Mouse (Mus musculus) hindbrain, postnatal 0 days (tissue): ENCODE results near the gene Rnase13. TPM values are rescaled to one million over a fixed set of nuclear protein-coding genes. Genes with fewer than 3 reads are reported as not detected.
A peak's percentile ranks its signal among the peaks of the same experiment; 100 is the strongest.

ENCODE experiments used
- ATAC-seq: fragments of 200-750 bp; cut with Nextera tagmentation; 2 replicates; pipeline ENCODE4 v1.8.0; 2017; ENCODE audit warnings: mild to moderate bottlenecking, moderate TSS enrichment, moderate library complexity
- DNase-seq: peaks from one replicate; pipeline ENCODE4 v3.0.0-alpha.2; 2015; ENCODE audit warnings: low spot score
- H3K27ac ChIP-seq: fragments of 300-500 bp; sonication (generic); 2 replicates; pipeline ENCODE4 v1.5.1; 2014; ENCODE audit warnings: mild to moderate bottlenecking
- H3K27me3 ChIP-seq: fragments of 300-500 bp; sonication (generic); 2 replicates; pipeline ENCODE4 v1.6.1; 2014; ENCODE audit warnings: low read length, mixed read lengths; ENCODE audit not compliant: insufficient read depth
- H3K36me3 ChIP-seq: fragments of 300-500 bp; sonication (generic); 2 replicates; pipeline ENCODE4 v1.6.1; 2014; ENCODE audit warnings: low read length, mixed read lengths; ENCODE audit not compliant: insufficient read depth
- H3K4me1 ChIP-seq: fragments of 300-500 bp; sonication (generic); 2 replicates; pipeline ENCODE4 v1.6.1; 2014; ENCODE audit warnings: antibody characterized with exemption, low read length, mixed read lengths; ENCODE audit not compliant: insufficient read depth
- H3K4me2 ChIP-seq: fragments of 300-500 bp; sonication (generic); 2 replicates; pipeline ENCODE4 v1.6.1; 2014; ENCODE audit warnings: low read depth, mild to moderate bottlenecking, low read length, moderate library complexity, mixed read lengths
- H3K4me3 ChIP-seq: fragments of 300-500 bp; sonication (generic); 2 replicates; pipeline ENCODE4 v1.5.1; 2014; ENCODE audit warnings: low read length
- H3K9ac ChIP-seq: fragments of 300-500 bp; sonication (generic); replicated peaks from 2 replicates; pipeline ENCODE4 v1.6.1; 2014; ENCODE audit warnings: mild to moderate bottlenecking, low read length, moderate library complexity, mixed read lengths
- H3K9me3 ChIP-seq: fragments of 300-500 bp; sonication (generic); 2 replicates; pipeline ENCODE4 v1.6.1; 2016; ENCODE audit warnings: low read length, mixed read lengths
- CTCF ChIP-seq: IDR thresholded peaks from 2 replicates; pipeline ENCODE4 v1.5.1; 2016; ENCODE audit warnings: antibody characterized with exemption, control low read depth, low read depth
- WGBS: fragments of 180-500 bp; shearing (Covaris S2); extraction: QIAGEN DNeasy Blood & Tissue Kit; methylation state at CpG from one replicate; pipeline ENCODE4 v1.1.7; 2014; 5-methylcytosine and 5-hydroxymethylcytosine counted together
- polyA plus RNA-seq: library from polyadenylated mRNA; unstranded; fragments of >200 nt; fragmentation: Nextera tagmentation; extraction: Ambion mirVana; gene quantifications from 2 replicates; pipeline ENCODE4 v1.2.1, GENCODE M21; 2015
- total RNA-seq: library from RNA; depleted of rRNA; stranded (reverse); fragments of >200 nt; gene quantifications from 2 replicates; pipeline ENCODE4 v1.2.3, GENCODE M21; 2014; rRNA removed

Gene Rnase13
- total RNA-seq, result not detected in 2 replicates
- polyA plus RNA-seq, result not detected in 2 replicates

DNA sequence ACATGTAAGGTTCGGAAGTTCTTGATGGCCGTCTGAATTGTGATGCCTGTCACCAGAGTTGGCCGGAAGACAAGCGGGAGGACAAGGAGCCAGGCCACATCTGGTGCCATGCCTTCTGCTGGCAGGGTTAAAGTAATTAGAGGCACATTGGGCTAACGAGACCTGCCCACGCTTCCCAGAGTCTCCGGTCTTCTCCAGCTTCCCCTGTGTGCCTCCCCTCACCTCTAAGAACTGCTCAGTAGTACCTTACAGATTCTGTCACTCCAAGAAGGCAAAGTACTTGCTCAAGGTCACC lies at the start of gene Rnase13:
Rnase13 (minus strand) TSS at position 203 of the 295 bp plus-strand sequence.
- DNase-seq (no peak), ATAC-seq (0 out of 2 replicates have a peak, but pooled peaks have one; percentile 5)
- 46% methylated on average over 7 of the region's 7 CpGs for WGBS
- Histone ChIP-seq H3K4me1 (peaks cover 8% of the 10 kb centered on the region; the same call in 1 of the 2 replicates), H3K4me3 (no peak within 1 kb of the TSS), H3K9me3 (no peaks in the 10 kb centered on the region), H3K9ac (no peak within 1 kb of the TSS), H3K27me3 (no peaks in the 10 kb centered on the region), H3K36me3 (no peaks in the 10 kb centered on the region), H3K27ac (peak within 1 kb of the TSS; percentile 62), H3K4me2 (no peak within 1 kb of the TSS)
- no peak for TF ChIP-seq CTCF

DNA sequence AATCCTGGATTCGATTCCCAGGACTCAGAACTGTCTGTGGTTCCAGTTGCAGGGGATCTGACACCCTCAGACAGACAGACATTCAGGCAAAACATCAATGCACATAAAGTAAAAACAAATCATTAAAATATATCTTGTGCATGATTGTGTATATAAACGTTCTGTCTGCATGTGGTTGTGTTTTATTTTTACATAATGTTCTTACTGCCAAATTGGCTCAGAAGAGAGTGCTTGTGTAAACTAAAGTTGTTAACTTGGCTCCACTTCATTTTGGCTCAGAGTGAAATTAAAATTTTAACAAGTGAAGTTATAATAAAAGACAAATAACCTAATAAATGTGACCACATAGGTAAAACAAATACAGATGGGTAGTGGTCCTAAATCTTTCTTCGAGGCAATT lies 44.8 kb upstream of the Rnase13 start:
- WGBS, result 84% methylated on average over 3 of the region's 3 CpGs
- no peak for TF ChIP-seq CTCF
- no peak for DNase-seq

DNA sequence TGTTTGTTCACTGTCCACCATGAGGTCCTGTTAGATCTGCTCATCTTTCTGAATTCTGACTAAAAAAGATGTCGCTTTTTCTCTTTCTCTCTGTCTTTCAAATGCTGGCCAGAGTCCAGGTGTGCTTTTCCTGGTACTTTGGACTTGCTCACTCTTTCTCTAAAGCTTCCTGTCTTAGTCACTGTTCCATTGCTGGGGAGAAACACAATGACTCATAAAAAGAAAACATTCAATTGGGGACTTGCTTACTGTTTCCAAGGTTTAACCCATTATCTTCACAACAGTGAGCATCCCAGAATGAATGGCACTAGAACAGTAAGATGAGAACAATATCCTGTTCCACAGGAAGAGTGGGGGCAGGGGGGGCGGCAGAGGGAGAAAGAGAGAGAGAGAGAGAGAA lies 37.7 kb upstream of the Rnase13 start:
- Histone ChIP-seq H3K9ac (no peak overlapping the region), H3K4me1 (no peaks in the 10 kb centered on the region), H3K4me3 (no peak overlapping the region), H3K36me3 (no peaks in the 10 kb centered on the region), H3K27me3 (no peaks in the 10 kb centered on the region), H3K27ac (no peak overlapping the region), H3K4me2 (no peak overlapping the region), H3K9me3 (no peaks in the 10 kb centered on the region)
- DNase-seq (no peak), ATAC-seq (no peak)
- 90% methylated on average over 2 of the region's 2 CpGs for WGBS
- no peak for TF ChIP-seq CTCF

More for the DNA sequence above, 44.8 kb upstream of the Rnase13 start:
- Histone ChIP-seq H3K4me2 (no peak overlapping the region), H3K9me3 (no peaks in the 10 kb centered on the region), H3K36me3 (no peaks in the 10 kb centered on the region), H3K9ac (no peak overlapping the region), H3K27me3 (no peaks in the 10 kb centered on the region), H3K4me3 (no peak overlapping the region), H3K4me1 (no peaks in the 10 kb centered on the region), H3K27ac (no peak overlapping the region)
- no peak for ATAC-seq

DNA sequence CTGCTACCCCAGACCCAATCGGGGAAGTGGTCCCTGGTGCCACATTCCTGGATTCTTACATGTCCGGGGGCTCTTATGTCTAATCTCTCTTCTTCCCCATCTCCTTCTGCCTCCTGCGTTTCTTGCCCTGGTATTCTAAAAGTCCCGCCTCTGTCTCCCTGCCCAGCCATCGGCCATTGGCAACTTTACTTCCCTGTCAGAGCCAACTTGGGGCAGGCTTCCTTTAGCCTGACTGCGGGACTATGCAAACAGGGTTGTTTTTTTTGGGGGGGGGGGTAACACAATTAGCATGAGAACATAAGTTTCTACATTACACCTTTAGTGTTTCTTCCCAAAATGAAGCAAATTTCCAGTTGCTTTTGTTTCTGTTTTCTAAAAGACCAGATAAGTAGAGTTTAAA lies 20.8 kb upstream of the Rnase13 start:
- Histone ChIP-seq H3K36me3 (no peaks in the 10 kb centered on the region), H3K4me3 (no peak overlapping the region), H3K9ac (no peak overlapping the region), H3K27me3 (no peaks in the 10 kb centered on the region), H3K4me2 (no peak overlapping the region), H3K4me1 (no peaks in the 10 kb centered on the region), H3K9me3 (no peaks in the 10 kb centered on the region), H3K27ac (no peak overlapping the region)
- WGBS, result 76% methylated on average over 6 of the region's 6 CpGs
- no peak for ATAC-seq
- TF ChIP-seq CTCF, result no peak
- no peak for DNase-seq

DNA sequence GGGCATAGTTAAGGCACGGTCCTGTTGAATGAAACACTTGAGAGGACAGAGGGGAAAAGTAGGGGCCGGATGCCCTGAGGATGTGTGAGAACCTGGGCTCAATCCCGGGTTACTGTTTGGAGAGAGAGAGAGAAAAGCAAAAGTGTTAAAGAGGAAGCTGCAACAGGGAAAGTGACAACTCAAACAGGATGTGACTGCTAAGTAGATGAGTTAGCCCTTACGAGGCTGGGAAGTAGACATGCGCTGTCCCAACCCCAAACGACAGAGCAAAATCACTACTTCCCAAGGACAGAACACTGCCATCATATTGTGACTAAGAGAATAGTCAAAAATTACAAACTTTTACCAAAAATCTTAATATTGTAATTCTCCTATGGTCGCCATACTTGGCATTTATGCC lies 19.7 kb upstream of the Rnase13 start:
- no peaks in the 10 kb centered on the region for H3K36me3 ChIP-seq
- H3K27me3 ChIP-seq, result no peaks in the 10 kb centered on the region
- whole genome bisulfite sequencing, result 70% methylated on average over 7 of the region's 7 CpGs
- TF ChIP-seq CTCF, result no peak
- ATAC-seq (no peak), DNase-seq (no peak)
- no peak overlapping the region for H3K27ac ChIP-seq
- no peaks in the 10 kb centered on the region; the same call in 1 of the 2 replicates for H3K9me3 ChIP-seq
- H3K9ac ChIP-seq, result no peak overlapping the region
- no peak overlapping the region for H3K4me3 ChIP-seq
- H3K4me1 ChIP-seq, result no peaks in the 10 kb centered on the region
- no peak overlapping the region for H3K4me2 ChIP-seq

DNA sequence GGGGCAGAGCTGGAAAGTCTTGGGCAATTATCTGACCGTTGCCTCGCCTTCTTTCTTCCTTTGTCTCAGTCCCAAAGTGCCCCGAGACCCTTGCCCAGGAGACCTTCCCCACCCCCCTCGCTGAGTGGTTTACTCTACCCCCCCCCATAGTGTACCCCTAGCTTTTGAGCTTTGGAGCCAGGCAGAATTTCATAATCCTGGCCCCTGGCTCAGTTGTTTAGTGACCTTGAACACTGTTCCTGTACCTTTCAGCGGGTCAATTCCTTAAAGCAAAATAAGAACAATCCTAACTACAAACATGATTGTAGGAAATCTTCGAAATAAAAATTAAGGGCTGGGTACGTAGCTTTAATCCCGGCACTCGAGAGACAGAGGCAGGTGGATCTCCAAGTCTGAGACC lies 19.0 kb upstream of the Rnase13 start:
- ATAC-seq (no peak), DNase-seq (no peak)
- Histone ChIP-seq H3K4me3 (no peak overlapping the region), H3K27me3 (no peaks in the 10 kb centered on the region), H3K27ac (no peak overlapping the region), H3K4me1 (no peaks in the 10 kb centered on the region), H3K36me3 (no peaks in the 10 kb centered on the region), H3K9me3 (no peaks in the 10 kb centered on the region; the same call in 1 of the 2 replicates), H3K9ac (no peak overlapping the region), H3K4me2 (no peak overlapping the region)
- WGBS, result 60% methylated on average over 9 of the region's 9 CpGs
- no peak for TF ChIP-seq CTCF

DNA sequence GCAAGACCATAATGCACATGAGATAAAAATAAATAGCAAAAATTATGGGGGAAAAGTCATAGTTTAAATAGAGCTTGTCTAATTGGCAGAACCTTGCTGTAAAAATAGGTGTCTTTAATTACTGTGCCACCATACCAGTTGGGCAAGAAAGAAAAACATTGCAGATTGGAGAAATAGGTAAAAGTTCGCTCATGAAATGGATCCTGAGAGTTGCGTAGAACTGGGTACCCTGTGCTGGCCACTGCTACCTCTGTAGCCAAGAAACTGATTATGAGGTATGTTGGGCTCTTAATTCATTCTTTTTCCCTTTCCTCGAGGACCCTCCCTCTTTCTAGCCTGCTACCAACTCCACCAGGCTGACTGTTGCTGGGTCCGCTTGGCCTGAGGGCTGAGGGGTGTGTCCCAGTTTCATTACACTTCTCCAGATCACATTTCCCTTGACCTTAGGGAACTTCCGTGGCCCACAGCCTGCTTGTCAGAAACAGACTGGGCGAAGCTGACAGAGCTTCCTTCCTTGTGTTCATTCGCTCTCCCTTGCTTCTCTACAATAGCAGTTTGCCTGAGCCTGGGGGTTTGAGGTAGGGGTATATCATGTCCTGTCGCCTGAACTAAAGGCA lies 18.5 kb upstream of the Rnase13 start:
- Histone ChIP-seq H3K4me3 (no peak overlapping the region), H3K27me3 (no peaks in the 10 kb centered on the region), H3K9ac (no peak overlapping the region), H3K27ac (no peak overlapping the region), H3K4me2 (no peak overlapping the region), H3K36me3 (no peaks in the 10 kb centered on the region), H3K9me3 (no peaks in the 10 kb centered on the region; the same call in 1 of the 2 replicates), H3K4me1 (no peaks in the 10 kb centered on the region)
- whole genome bisulfite sequencing, result 41% methylated on average over 8 of the region's 8 CpGs
- no peak for ATAC-seq
- DNase-seq, result no peak
- no peak for TF ChIP-seq CTCF
